Mouse (Mus musculus) heart, embryonic 16.5 days (tissue): ENCODE results near the gene Vmn1r212. TPM values are rescaled to one million over a fixed set of nuclear protein-coding genes. Genes with fewer than 3 reads are reported as not detected.
"Not testable (repeated sequence)": the region's sequence is repeated elsewhere in the genome, so short reads cannot be mapped to it uniquely, and the experiment has no call there.

Experiments used
- ATAC-seq: fragments of 200-750 bp; cut with Nextera tagmentation; replicated peaks from 2 replicates; pipeline ENCODE4 v1.8.0; 2017; ENCODE audit warnings: moderate number of reproducible peaks; ENCODE audit not compliant: insufficient read depth, low FRiP score; ENCODE audit errors: extremely low read depth
- H3K27ac ChIP-seq: fragments of 300-500 bp; sonication (generic); 2 replicates; pipeline ENCODE4 v1.5.1; 2014; ENCODE audit warnings: mild to moderate bottlenecking, low read length, control low read depth, moderate library complexity
- H3K27me3 ChIP-seq: fragments of 300-500 bp; sonication (generic); 2 replicates; pipeline ENCODE4 v1.6.1; 2014; ENCODE audit warnings: low read length, mixed read lengths; ENCODE audit not compliant: control insufficient read depth, insufficient read depth
- H3K36me3 ChIP-seq: fragments of 300-500 bp; sonication (generic); 2 replicates; pipeline ENCODE4 v1.6.1; 2014; ENCODE audit not compliant: control insufficient read depth, insufficient read depth
- H3K4me1 ChIP-seq: fragments of 300-500 bp; sonication (generic); 2 replicates; pipeline ENCODE4 v1.6.1; 2014; ENCODE audit warnings: low read length, mixed read lengths; ENCODE audit not compliant: control insufficient read depth, insufficient read depth
- H3K4me2 ChIP-seq: fragments of 300-500 bp; sonication (generic); 2 replicates; pipeline ENCODE4 v1.6.1; 2014; ENCODE audit warnings: low read depth, mild to moderate bottlenecking, control low read depth, low read length
- H3K4me3 ChIP-seq: fragments of 300-500 bp; sonication (generic); 2 replicates; pipeline ENCODE4 v1.5.1; 2014; ENCODE audit warnings: mild to moderate bottlenecking, control low read depth, low read length
- H3K9ac ChIP-seq: fragments of 300-500 bp; sonication (generic); 2 replicates; pipeline ENCODE4 v1.6.1; 2014; ENCODE audit warnings: low read length, control low read depth
- H3K9me3 ChIP-seq: fragments of 300-500 bp; sonication (generic); replicated peaks from 2 replicates; pipeline ENCODE4 v1.6.1; 2016; ENCODE audit warnings: low read length; ENCODE audit not compliant: control insufficient read depth
- WGBS: fragments of 180-500 bp; shearing (Covaris S2); extraction: QIAGEN DNeasy Blood & Tissue Kit; methylation state at CpG from one replicate; pipeline ENCODE4 v1.1.7; 2014; 5-methylcytosine and 5-hydroxymethylcytosine counted together
- polyA plus RNA-seq: library from polyadenylated mRNA; unstranded; fragments of >200 nt; fragmentation: Nextera tagmentation; extraction: Ambion mirVana; gene quantifications from 2 replicates; pipeline ENCODE4 v1.2.1, GENCODE M21; 2015

Vmn1r212 gene
- not detected in 2 replicates for polyA plus RNA-seq

DNA sequence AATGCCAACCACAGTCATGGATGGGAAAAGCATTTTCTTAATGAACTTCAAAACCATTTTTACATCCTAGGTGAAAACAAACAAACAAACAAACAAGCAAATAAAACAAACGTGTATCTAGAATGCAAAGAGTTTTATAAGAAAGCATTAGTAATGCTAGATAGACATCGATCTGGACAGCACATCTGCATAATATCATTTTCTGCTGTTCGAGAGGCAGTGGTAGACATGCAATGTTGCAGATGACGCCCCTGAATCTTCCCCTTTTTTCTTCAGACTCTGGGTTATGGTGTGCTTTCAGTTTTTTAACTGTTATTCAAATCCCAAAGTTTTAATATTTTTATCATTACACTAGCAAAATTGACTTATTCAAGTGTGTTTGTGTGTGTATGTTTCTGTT is at the start of gene Vmn1r212:
Vmn1r212 (minus strand) TSS at position 101 of the 400 bp plus-strand sequence.
- Histone ChIP-seq H3K9me3 (no peaks in the 10 kb centered on the region), H3K9ac (no peak within 1 kb of the TSS), H3K27ac (no peak within 1 kb of the TSS), H3K4me3 (no peak within 1 kb of the TSS), H3K36me3 (no peaks in the 10 kb centered on the region), H3K27me3 (no peaks in the 10 kb centered on the region), H3K4me1 (no peaks in the 10 kb centered on the region), H3K4me2 (no peak within 1 kb of the TSS)
- no peak for ATAC-seq
- 74% methylated on average over 4 of the region's 4 CpGs for WGBS

DNA sequence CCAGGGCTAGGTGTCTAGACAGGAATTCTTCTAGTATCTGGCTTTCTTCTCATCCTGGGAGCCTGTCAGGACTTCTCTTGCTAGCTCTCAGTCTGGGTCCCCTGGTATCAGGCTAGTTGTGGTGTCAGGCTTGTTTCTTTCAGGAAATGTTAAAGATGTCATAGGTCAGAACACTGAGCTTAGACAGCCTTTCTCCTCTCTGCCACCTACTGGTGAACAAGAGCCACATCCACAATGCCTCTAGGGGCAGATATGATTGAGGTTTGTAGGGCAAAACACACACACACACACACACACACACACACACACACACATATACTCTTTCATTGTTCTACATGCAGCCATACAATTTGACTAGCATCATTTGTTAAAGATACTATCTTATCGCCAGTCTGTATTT is 4.7 kb downstream of the Vmn1r212 start:
- no peak overlapping the region for H3K27ac ChIP-seq
- H3K4me2 ChIP-seq, result no peak overlapping the region
- no peaks in the 10 kb centered on the region for H3K27me3 ChIP-seq
- H3K36me3 ChIP-seq, result no peaks in the 10 kb centered on the region
- H3K4me3 ChIP-seq, result no peak overlapping the region
- WGBS, result 85% methylated on average over 1 of the region's 1 CpGs
- no peaks in the 10 kb centered on the region for H3K9me3 ChIP-seq
- no peak for ATAC-seq
- H3K9ac ChIP-seq, result no peak overlapping the region
- no peaks in the 10 kb centered on the region for H3K4me1 ChIP-seq

DNA sequence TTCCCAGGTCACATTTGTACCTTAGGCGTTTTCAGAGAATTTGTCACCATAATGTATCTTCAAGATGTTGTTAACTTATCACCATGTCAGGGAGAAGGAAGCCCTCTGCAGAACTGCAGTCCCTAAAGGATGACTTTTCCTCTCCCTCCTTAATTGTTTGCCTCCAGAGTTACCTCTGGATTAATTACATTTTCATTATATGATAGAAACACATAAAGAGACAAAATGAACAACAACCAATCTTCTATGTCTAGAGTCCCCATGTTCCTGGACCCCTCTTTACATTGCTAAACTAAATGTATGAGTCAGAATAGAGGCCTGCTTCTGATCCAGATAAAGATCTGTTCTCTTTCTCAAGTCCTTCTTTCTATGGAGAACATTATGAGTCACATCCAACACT is 26.5 kb downstream of the Vmn1r212 start, which contains the start of gene Vmn1r211:
Vmn1r211 (minus strand) TSS at position 101 of the 400 bp plus-strand sequence.
- H3K4me3 ChIP-seq, result no peak within 1 kb of the TSS
- H3K36me3 ChIP-seq, result no peaks in the 10 kb centered on the region
- no peak within 1 kb of the TSS for H3K9ac ChIP-seq
- no peak within 1 kb of the TSS for H3K4me2 ChIP-seq
- no peaks in the 10 kb centered on the region for H3K27me3 ChIP-seq
- H3K9me3 ChIP-seq, result no peaks in the 10 kb centered on the region
- ATAC-seq, result no peak
- no peak within 1 kb of the TSS for H3K27ac ChIP-seq
- 62% methylated on average over 1 of the region's 1 CpGs for WGBS
- no peaks in the 10 kb centered on the region for H3K4me1 ChIP-seq

DNA sequence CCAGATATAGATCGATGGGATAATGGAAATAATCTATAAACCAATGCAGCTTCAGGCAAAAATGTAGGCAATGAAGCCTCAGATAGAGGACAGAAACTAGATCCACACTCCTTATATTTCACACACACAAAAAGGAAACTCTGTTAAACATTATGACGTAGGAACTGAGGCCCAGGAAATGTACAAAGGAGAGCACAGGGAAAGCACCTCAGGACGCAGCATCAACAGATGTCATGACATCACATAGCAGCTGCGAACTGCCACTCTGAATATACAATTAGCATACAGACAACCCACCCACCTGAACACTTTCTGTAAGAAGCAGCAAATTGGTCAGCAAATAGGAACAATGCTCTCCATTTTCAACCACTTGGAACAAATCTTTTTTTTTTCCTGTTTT is 29.2 kb downstream of the Vmn1r212 start:
- ATAC-seq, result no peak
- H3K9ac ChIP-seq, result no peak overlapping the region
- H3K4me2 ChIP-seq, result no peak overlapping the region
- no peaks in the 10 kb centered on the region for H3K4me1 ChIP-seq
- no peak overlapping the region for H3K4me3 ChIP-seq
- WGBS, result 61% methylated on average over 4 of the region's 4 CpGs
- H3K36me3 ChIP-seq, result no peaks in the 10 kb centered on the region
- no peaks in the 10 kb centered on the region for H3K27me3 ChIP-seq
- H3K27ac ChIP-seq, result no peak overlapping the region
- H3K9me3 ChIP-seq, result no peaks in the 10 kb centered on the region

DNA sequence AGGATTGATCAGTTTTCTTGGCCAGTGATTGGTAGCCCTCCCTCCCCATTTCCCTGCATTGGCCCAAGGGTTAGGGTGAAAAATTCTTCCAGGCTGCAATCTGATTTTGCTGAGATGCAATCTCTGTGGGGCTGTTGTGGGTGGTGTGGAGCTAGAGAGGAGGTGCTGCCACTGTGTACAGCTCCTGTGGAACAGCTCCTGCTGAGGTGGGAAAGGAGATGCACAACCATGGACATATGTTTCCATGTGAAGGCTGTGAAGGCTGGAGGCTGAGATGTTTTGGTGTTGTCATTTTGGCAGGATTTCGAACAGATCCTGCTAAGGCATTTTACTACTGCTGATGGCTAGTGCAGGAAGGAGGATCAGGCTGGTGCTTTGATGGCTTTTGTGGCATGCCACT is 37.2 kb downstream of the Vmn1r212 start:
- Histone ChIP-seq H3K4me2 (no peak overlapping the region), H3K4me3 (no peak overlapping the region), H3K36me3 (no peaks in the 10 kb centered on the region), H3K9me3 (no peaks in the 10 kb centered on the region), H3K4me1 (no peaks in the 10 kb centered on the region), H3K9ac (no peak overlapping the region), H3K27ac (no peak overlapping the region), H3K27me3 (no peaks in the 10 kb centered on the region)
- WGBS, result 54% methylated on average over 1 of the region's 1 CpGs
- ATAC-seq, result no peak

DNA sequence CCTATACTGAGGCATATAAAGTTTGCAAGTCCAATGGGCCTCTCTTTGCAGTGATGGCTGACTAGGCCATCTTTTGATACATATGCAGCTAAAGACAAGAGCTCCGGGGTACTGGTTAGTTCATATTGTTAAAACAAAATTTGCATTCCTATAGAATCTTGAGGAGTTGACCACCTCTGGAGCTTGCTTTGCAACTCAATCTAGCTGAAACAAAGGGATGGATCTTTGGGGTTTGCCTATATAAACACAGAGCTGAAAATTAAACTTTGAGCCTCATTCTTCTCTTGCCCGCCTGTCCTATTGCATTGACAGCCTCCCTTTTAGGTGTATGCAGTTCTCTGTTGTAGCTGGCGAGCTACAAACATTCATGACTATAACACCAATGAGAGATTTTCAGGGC is 39.7 kb downstream of the Vmn1r212 start:
- not testable (repeated sequence) for H3K4me1 ChIP-seq, H3K27ac ChIP-seq, ATAC-seq, H3K27me3 ChIP-seq, H3K9me3 ChIP-seq, H3K4me2 ChIP-seq, H3K36me3 ChIP-seq, H3K9ac ChIP-seq, H3K4me3 ChIP-seq
- 80% methylated on average over 3 of the region's 3 CpGs for WGBS

Other genes starting within 250 kb of the Vmn1r212 start
- not detected in 2 replicates for gene Vmn1r207-ps, start 154.6 kb downstream of the Vmn1r212 start, polyA plus RNA-seq
- not detected in 2 replicates for gene Vmn1r208, start 106.8 kb downstream of the Vmn1r212 start, polyA plus RNA-seq
- gene Vmn1r209, start 74.5 kb downstream of the Vmn1r212 start, polyA plus RNA-seq, result not detected in 2 replicates
- gene Vmn1r210, start 52.9 kb downstream of the Vmn1r212 start, polyA plus RNA-seq, result not detected in 2 replicates
- gene Vmn1r211, start 26.6 kb downstream of the Vmn1r212 start, polyA plus RNA-seq, result not detected in 2 replicates
- not detected in 2 replicates for gene Vmn1r213, start 123.5 kb upstream of the Vmn1r212 start, polyA plus RNA-seq
- gene Vmn1r214, start 146.2 kb upstream of the Vmn1r212 start, polyA plus RNA-seq, result not detected in 2 replicates
- not detected in 2 replicates for gene Vmn1r215, start 183.8 kb upstream of the Vmn1r212 start, polyA plus RNA-seq
- not detected in 2 replicates for gene Vmn1r217, start 234.0 kb upstream of the Vmn1r212 start, polyA plus RNA-seq
- gene Vmn1r218, start 248.9 kb upstream of the Vmn1r212 start, polyA plus RNA-seq, result not detected in 2 replicates